Mouse (Mus musculus) ovary, postnatal 36 days (tissue): ENCODE measurements around the gene Vmn2r14.
"Not testable (repeated sequence)": the region's sequence is repeated elsewhere in the genome, so short reads cannot be mapped to it uniquely, and the experiment has no call there.

Experiments
- DNase-seq: peaks from one replicate; pipeline ENCODE4 v3.0.0; 2022; ENCODE audit warnings: low spot score, mixed read lengths

The Vmn2r14 gene

DNA sequence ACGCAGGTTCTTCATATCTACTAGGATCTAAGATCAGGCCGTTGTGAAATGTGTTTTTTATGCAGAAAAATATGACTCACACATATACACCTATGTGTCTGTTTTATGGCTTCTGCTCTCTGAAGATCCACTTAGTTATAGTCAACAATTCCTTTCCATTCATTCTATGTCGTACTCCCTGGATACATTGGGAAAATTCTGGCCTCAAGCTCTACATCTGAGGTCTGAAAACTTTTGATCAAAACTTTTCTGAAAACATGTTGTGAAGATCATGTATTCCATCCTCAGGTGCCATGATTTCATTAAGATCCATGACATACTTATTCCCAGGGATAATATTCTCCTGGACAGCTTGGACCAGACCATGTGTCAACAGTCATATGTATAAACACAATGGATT lies at the start of gene Vmn2r14:
Gene Vmn2r14, minus strand, starts transcription at position 101 of the 400 bp plus-strand sequence.
- no peak for DNase-seq

DNA sequence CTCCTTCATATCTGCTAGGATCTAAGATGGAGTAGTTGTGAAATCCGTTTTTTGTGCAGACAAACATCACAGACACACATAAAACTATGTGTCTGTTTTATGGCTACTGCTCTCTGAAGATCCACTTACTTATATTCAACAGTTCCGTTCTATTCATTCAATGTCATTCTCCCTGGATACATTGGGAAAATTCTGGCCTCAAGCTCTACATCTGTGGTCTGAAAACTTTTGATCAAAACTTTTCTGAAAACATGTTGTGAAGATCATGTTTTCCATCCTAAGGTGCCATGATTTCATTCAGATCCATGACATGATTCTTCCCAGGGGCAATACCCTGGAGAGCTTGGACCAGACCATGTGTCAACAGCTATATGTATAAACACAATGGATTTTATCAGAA lies 32.4 kb downstream of the Vmn2r14 start, which contains the start of gene Vmn2r13:
Gene Vmn2r13, minus strand, starts transcription at position 101 of the 400 bp plus-strand sequence.
- not testable (repeated sequence) for DNase-seq

GRCm38 (mm10) chr5:109166851-109167250 lies 57.7 kb downstream of the Vmn2r14 start:
- DNase-seq = not testable (repeated sequence)
